Mouse (Mus musculus) urinary bladder, postnatal 14 days (tissue): ENCODE data around the gene Pnpla2.

Source experiments
- DNase-seq: peaks from one replicate; pipeline ENCODE4 v3.0.0; 2021; ENCODE audit warnings: low spot score

Pnpla2 gene

GRCm38 (mm10) chr7:141483114-141483653 is 28.2 kb downstream of the Pnpla2 start:
- no peak for DNase-seq

- DNase-seq = no peak
Measured at GRCm38 (mm10) chr7:141484186-141485120, 29.5 kb downstream of the Pnpla2 start.

DNA sequence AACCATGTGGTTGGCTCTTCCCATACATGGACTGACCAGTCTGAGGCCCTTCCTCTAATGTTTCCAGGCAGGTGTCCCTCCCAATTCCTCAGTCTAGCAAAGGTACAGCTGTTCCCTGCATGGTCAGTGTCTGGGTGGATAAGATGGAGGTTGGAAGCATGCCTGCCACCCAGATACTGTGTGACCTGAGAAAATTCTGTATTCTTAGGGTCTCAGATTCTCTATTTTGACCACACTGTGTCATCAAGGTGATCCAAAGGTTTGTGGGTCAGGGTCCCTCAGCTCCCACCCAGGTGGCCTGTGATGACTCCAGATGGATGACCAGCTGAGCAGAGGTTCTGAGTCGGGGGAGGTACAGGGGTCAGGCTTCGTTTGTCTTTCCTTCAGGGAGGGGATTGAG is 30.2 kb downstream of the Pnpla2 start:
- DNase-seq = no peak

GRCm38 (mm10) chr7:141485606-141486005 is 30.6 kb downstream of the Pnpla2 start:
- DNase-seq = no peak

- DNase-seq = no peak
Measured at GRCm38 (mm10) chr7:141486239-141486638, 31.2 kb downstream of the Pnpla2 start.

DNA sequence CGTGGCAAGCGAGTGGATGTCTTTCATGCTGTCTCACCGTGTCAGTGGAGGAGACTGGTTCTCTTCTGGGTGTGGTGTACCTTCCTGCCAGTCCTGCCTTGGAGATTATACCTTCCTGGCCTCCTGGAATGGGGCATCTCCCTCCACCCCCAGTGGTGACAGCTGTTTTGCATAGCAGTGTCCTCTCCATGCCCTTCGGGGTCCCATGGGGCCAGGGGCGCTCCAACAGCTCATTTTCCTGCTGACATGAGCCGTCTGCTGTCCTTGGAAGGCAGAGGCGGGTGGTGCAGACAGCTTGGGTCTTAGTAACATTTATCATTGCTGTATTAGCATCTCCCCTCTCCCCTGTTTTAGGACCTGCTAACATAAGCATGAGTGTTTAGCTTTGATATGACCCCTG is 32.1 kb downstream of the Pnpla2 start:
- DNase-seq = no peak

DNA sequence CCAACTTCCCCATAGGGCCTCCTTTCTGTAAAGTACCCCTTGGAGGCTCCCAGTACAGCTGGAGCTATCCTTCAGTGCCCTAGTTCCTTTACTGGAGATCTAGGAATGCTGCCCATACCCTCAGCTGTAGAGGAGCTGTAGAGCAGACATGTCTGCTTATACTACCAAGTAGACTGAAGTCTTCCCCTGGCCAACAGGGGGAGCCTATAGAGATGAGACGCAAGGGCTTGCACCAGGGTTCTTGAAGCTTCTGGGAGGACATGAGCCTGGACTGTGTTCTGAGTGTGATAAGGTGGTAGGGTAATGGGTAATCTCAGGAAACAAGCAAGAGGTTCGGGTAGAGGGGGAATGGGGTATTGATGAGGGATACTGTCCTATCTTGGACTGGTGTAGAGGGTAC is 36.2 kb downstream of the Pnpla2 start:
- DNase-seq = no peak

DNA sequence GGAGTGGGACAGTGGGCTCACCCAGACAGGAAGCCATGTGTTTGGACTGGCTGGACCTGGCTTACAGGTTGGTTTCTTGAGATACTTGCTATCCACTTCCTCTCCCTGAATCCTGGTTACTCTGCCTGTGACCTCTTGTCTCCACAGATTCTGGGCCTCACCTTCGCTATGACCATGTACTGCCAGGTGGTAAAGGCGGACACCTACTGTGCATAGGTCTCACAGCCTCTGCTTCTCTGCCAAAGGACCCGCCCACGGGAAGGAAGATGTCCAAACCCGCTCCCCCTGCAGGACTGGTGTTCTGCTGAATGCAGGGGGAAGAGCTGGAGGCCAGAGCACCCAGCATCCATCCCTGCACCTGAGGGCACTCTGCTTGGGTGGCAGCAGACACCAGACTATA is 37.7 kb downstream of the Pnpla2 start:
- DNase-seq = no peak

GRCm38 (mm10) chr7:141493729-141494128 is 38.7 kb downstream of the Pnpla2 start:
- DNase-seq = no peak

DNA sequence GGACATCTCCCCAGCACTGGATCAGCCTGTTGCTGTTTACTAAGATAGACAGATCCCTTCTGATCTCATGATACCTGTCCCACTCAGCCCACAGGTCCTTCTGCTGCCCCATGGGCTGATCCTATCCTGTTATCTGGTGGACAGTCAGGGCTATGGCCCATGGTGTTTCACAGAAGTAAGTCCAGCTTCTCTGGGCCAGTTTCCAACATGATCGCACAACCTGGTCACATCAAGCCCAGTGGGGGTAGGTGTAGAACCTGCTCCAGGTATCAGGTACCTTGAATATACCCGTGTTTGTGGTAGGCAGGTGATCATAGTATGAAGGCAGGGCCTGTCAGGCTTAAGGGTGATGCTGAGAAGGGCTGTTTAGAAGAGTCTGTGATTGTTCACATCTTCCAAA is 40.4 kb downstream of the Pnpla2 start:
- no peak for DNase-seq

- DNase-seq = no peak
Measured at GRCm38 (mm10) chr7:141495940-141496339, 40.9 kb downstream of the Pnpla2 start.

GRCm38 (mm10) chr7:141497600-141497999 is 42.6 kb downstream of the Pnpla2 start:
- no peak for DNase-seq

GRCm38 (mm10) chr7:141501820-141502555 is 47.0 kb downstream of the Pnpla2 start:
- DNase-seq = no peak

GRCm38 (mm10) chr7:141502556-141502905 is 47.5 kb downstream of the Pnpla2 start:
- DNase-seq = no peak

- DNase-seq = no peak
Measured at GRCm38 (mm10) chr7:141506278-141506677, 51.3 kb downstream of the Pnpla2 start.

DNA sequence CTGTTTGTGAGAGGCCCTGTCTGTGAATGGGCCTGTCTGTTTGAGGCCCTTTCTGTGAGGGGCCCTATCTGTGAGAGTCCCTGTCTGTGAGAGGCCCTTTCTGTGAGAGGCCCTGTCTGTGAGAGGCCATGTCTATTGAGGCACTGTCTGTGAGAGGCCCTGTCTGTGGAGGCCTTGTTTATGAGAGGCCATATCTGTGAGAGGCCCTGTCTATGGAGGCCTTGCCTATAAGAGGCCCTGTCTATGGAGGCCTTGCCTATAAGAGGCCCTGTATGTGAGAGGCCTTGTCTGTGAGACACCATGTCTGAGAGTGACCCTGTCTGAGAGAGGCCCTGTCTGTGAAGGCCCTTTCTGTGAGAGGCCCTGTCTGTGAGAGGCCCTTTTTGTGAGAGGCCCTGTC is 53.2 kb downstream of the Pnpla2 start:
- no peak for DNase-seq

DNA sequence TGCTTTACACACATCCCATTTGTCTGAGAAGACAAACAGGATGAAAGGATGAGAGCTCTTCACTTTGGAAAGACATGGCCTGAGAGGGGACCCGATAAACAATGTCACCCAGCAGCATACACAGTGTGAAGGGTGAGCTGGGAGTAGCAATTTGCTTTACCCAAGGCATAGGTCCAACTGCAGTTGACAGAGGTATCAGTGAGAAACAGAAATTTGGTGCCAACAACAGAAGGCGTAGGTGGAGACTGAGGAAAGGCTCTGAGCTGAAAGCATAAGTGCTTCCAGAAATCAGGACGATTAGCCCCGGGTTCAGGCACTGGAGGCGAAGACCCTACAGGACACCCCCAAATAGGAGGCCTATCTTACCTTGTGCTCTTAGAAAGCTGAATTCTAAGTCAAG is 55.2 kb downstream of the Pnpla2 start:
- DNase-seq = no peak
